Mouse (Mus musculus) C2C12 (cell line): Measurements from ENCODE around the gene Celf6.

Experiments used
- CEBPB ChIP-seq: IDR thresholded peaks from one replicate; pipeline ENCODE4 v1.6.1; 2011; ENCODE audit warnings: low read depth, mild to moderate bottlenecking, control low read depth, moderate library complexity
- CTCF ChIP-seq: IDR thresholded peaks from one replicate; pipeline ENCODE4 v1.5.1; 2011; ENCODE audit not compliant: control insufficient read depth, insufficient read depth, insufficient read length
- MAX ChIP-seq: IDR thresholded peaks from one replicate; pipeline ENCODE4 v1.6.1; 2011; ENCODE audit warnings: mild to moderate bottlenecking, control low read depth
- USF1 ChIP-seq: IDR thresholded peaks from one replicate; pipeline ENCODE4 v1.6.1; 2011; ENCODE audit warnings: low read depth, mild to moderate bottlenecking, control low read depth, moderate library complexity

GRCm38 (mm10) chr9:59605967-59606366, 28.2 kb downstream of the Celf6 start:
- TF ChIP-seq CTCF, result no peak
- TF ChIP-seq CEBPB, result no peak
- TF ChIP-seq USF1, result no peak
- no peak for TF ChIP-seq MAX
